Mouse (Mus musculus): ENCODE results near the gene Olfr787. TPM values are rescaled to one million over a fixed set of nuclear protein-coding genes. Genes with fewer than 3 reads are reported as not detected.

Gene Olfr787
- polyA plus RNA-seq (2012; rRNA removed): not detected in 2 replicates

GRCm38 (mm10) chr10:129461562-129461961 is at the start of gene Olfr787:
Gene Olfr787, plus strand, starts transcription at chr10:129461862.

GRCm38 (mm10) chr10:129427006-129427405 is 34.7 kb upstream of the Olfr787 start, which contains the start of gene Olfr786:
Gene Olfr786, plus strand, starts transcription at chr10:129427306.

GRCm38 (mm10) chr10:129470698-129471097 is 9.0 kb downstream of the Olfr787 start, which contains the start of gene Olfr788:
Gene Olfr788, plus strand, starts transcription at chr10:129470998.

GRCm38 (mm10) chr10:129484452-129484851 is 22.8 kb downstream of the Olfr787 start, which contains the start of gene Olfr789:
Gene Olfr789, plus strand, starts transcription at chr10:129484752.

GRCm38 (mm10) chr10:129498192-129498591 is 36.5 kb downstream of the Olfr787 start, which contains the start of gene Olfr790:
Gene Olfr790, plus strand, starts transcription at chr10:129498492.

Other genes with a start within 250 kb of the Olfr787 start
- gene Olfr774, start 225.7 kb upstream of the Olfr787 start, polyA plus RNA-seq (2012; rRNA removed): not detected in 2 replicates
- not detected in 2 replicates for gene Olfr775, start 213.4 kb upstream of the Olfr787 start, polyA plus RNA-seq (2012; rRNA removed)
- gene Olfr776, start 202.7 kb upstream of the Olfr787 start, polyA plus RNA-seq (2012; rRNA removed): not detected in 2 replicates
- not detected in 2 replicates for gene Olfr777, start 190.4 kb upstream of the Olfr787 start, polyA plus RNA-seq (2012; rRNA removed)
- not detected in 2 replicates for gene Olfr780, start 143.7 kb upstream of the Olfr787 start, polyA plus RNA-seq (2012; rRNA removed)
- not detected in 2 replicates for gene Olfr781, start 133.0 kb upstream of the Olfr787 start, polyA plus RNA-seq (2012; rRNA removed)
- gene Olfr782, start 113.0 kb upstream of the Olfr787 start, polyA plus RNA-seq (2012; rRNA removed): not detected in 2 replicates
- 0.04 TPM in 2 replicates for gene Olfr784, start 77.8 kb upstream of the Olfr787 start, polyA plus RNA-seq (2012; rRNA removed)
- not detected in 2 replicates for gene Olfr785, start 56.4 kb upstream of the Olfr787 start, polyA plus RNA-seq (2012; rRNA removed)
- gene Olfr786, start 34.6 kb upstream of the Olfr787 start, polyA plus RNA-seq (2012; rRNA removed): not detected in 2 replicates
- gene Olfr788, start 9.1 kb downstream of the Olfr787 start, polyA plus RNA-seq (2012; rRNA removed): not detected in 2 replicates
- not detected in 2 replicates for gene Olfr789, start 22.9 kb downstream of the Olfr787 start, polyA plus RNA-seq (2012; rRNA removed)
- gene Olfr790, start 36.6 kb downstream of the Olfr787 start, polyA plus RNA-seq (2012; rRNA removed): not detected in 2 replicates
- gene Olfr791, start 59.9 kb downstream of the Olfr787 start, polyA plus RNA-seq (2012; rRNA removed): not detected in 2 replicates
- not detected in 2 replicates for gene Olfr792, start 77.3 kb downstream of the Olfr787 start, polyA plus RNA-seq (2012; rRNA removed)
- gene Olfr794, start 105.8 kb downstream of the Olfr787 start, polyA plus RNA-seq (2012; rRNA removed): not detected in 2 replicates
- not detected in 2 replicates for gene Olfr796, start 150.7 kb downstream of the Olfr787 start, polyA plus RNA-seq (2012; rRNA removed)
- gene Olfr798, start 166.1 kb downstream of the Olfr787 start, polyA plus RNA-seq (2012; rRNA removed): not detected in 2 replicates
- not detected in 2 replicates for gene Olfr799, start 175.6 kb downstream of the Olfr787 start, polyA plus RNA-seq (2012; rRNA removed)
- gene Olfr800, start 195.8 kb downstream of the Olfr787 start, polyA plus RNA-seq (2012; rRNA removed): not detected in 2 replicates
- gene Olfr801, start 212.0 kb downstream of the Olfr787 start, polyA plus RNA-seq (2012; rRNA removed): not detected in 2 replicates
- gene Olfr802, start 226.3 kb downstream of the Olfr787 start, polyA plus RNA-seq (2012; rRNA removed): not detected in 2 replicates
- gene Olfr803, start 232.4 kb downstream of the Olfr787 start, polyA plus RNA-seq (2012; rRNA removed): not detected in 2 replicates
- not detected in 2 replicates for gene Olfr804, start 241.3 kb downstream of the Olfr787 start, polyA plus RNA-seq (2012; rRNA removed)